Mouse (Mus musculus) small intestine, adult 2 months (tissue): ENCODE measurements around the gene Pip4k2a.

ENCODE experiments used
- CTCF ChIP-seq: fragments of 200-500 bp; IDR thresholded peaks from 2 replicates; pipeline ENCODE4 v1.5.1; 2012; ENCODE audit warnings: low read depth, mild to moderate bottlenecking, control low read depth, inconsistent platforms, low read length, moderate library complexity, mixed read lengths; ENCODE audit not compliant: insufficient replicate concordance, insufficient read length; ENCODE audit errors: extremely low read depth
- POLR2A ChIP-seq: fragments of 200-500 bp; IDR thresholded peaks from 2 replicates; pipeline ENCODE4 v1.6.1; 2012; ENCODE audit warnings: low read depth, mild to moderate bottlenecking, control low read depth, inconsistent platforms, low read length, moderate library complexity

GRCm38 (mm10) chr2:18848074-18848629 lies 149.8 kb downstream of the Pip4k2a start:
- TF ChIP-seq CTCF (no peak), POLR2A (no peak)
